Mouse (Mus musculus): ENCODE results near the gene Gja5. TPM values are rescaled to one million over a fixed set of nuclear protein-coding genes. Genes with fewer than 3 reads are reported as not detected.

The Gja5 gene
- polyA plus RNA-seq, 1 experiment from 2014 or later = 48.3 TPM

DNA sequence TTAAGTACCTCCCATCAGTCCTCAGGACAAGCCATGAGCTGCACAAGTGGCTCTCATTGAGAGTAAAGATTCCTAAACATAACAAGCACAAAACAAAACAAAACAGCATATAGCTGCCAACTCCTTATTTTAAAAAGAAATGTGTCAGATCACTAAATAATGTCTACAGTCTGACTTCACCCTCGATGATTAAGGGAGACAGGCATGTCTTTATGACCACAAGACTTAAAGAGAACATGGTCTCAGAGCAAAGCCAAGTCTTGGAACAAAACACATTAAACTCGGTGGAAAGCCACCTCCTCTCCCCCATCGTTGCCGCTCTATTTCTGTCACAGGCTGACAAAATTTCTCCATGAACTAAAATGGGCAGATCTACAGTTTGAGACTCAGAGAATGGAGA, 20.1 kb downstream of the Gja5 start:
- TF ChIP-seq EP300 (IDR thresholded peaks at IDR 0.05) = no peak
- TF ChIP-seq CTCF (IDR thresholded peaks at IDR 0.05) = no peak
- 76% methylated on average over 4 of the region's 4 CpGs for WGBS
- no peak overlapping the region for H3K4me2 ChIP-seq (replicated peaks; ENCODE audit: low read depth, low read length)
- no peaks in the 10 kb centered on the region for H3K36me3 ChIP-seq (ENCODE audit: insufficient read depth, low read length)
- no peak for DNase-seq (ENCODE audit: low spot score)
- H3K4me1 ChIP-seq (ENCODE audit: insufficient read depth, low read depth, low read length) = no peaks in the 10 kb centered on the region
- no peak overlapping the region for H3K9ac ChIP-seq (replicated peaks; ENCODE audit: low read depth)
- H3K9me3 ChIP-seq (ENCODE audit: low read length) = no peaks in the 10 kb centered on the region
- no peak for ATAC-seq
- H3K27me3 ChIP-seq (replicated peaks; ENCODE audit: insufficient read depth, low read length) = no peaks in the 10 kb centered on the region
- H3K27ac ChIP-seq (ENCODE audit: low read length) = no peak overlapping the region
- no peak overlapping the region for H3K4me3 ChIP-seq (ENCODE audit: low read depth, low read length)

DNA sequence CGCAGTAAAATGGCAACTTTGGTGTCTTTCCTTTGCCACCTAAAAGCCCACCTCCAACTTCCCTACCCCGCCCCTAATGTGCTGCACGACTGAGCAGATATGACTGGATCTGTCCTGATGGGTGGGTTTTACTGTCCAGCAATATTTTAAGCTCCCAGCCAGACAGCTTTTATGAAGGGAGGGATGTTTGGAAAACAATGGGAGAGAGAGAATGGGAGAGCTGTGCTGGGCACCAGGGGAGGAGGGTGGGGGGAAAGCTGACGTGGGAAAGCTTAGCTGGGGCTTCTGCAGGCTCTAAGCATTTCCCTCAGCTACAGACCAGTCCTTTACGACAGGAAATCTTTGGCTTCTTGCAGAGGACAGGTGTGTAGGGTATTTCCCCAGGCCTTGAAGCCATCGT, 21.4 kb downstream of the Gja5 start, which contains the start of gene Gja8:
Gene Gja8 (minus strand): TSS at position 101 of the 400 bp plus-strand sequence.
- no peak within 1 kb of the TSS for H3K27ac ChIP-seq (ENCODE audit: low read length)
- no peaks in the 10 kb centered on the region for H3K27me3 ChIP-seq (replicated peaks; ENCODE audit: insufficient read depth, low read length)
- TF ChIP-seq EP300 (IDR thresholded peaks at IDR 0.05) (no peak), CTCF (IDR thresholded peaks at IDR 0.05) (no peak)
- WGBS = 57% methylated on average over 6 of the region's 6 CpGs
- ATAC-seq (no peak), DNase-seq (ENCODE audit: low spot score) (no peak)
- H3K36me3 ChIP-seq (ENCODE audit: insufficient read depth, low read length) = no peaks in the 10 kb centered on the region
- H3K4me2 ChIP-seq (replicated peaks; ENCODE audit: low read depth, low read length) = no peak within 1 kb of the TSS
- no peaks in the 10 kb centered on the region for H3K9me3 ChIP-seq (ENCODE audit: low read length)
- no peak within 1 kb of the TSS for H3K9ac ChIP-seq (replicated peaks; ENCODE audit: low read depth)
- H3K4me1 ChIP-seq (ENCODE audit: insufficient read depth, low read depth, low read length) = no peaks in the 10 kb centered on the region
- no peak within 1 kb of the TSS for H3K4me3 ChIP-seq (ENCODE audit: low read depth, low read length)

DNA sequence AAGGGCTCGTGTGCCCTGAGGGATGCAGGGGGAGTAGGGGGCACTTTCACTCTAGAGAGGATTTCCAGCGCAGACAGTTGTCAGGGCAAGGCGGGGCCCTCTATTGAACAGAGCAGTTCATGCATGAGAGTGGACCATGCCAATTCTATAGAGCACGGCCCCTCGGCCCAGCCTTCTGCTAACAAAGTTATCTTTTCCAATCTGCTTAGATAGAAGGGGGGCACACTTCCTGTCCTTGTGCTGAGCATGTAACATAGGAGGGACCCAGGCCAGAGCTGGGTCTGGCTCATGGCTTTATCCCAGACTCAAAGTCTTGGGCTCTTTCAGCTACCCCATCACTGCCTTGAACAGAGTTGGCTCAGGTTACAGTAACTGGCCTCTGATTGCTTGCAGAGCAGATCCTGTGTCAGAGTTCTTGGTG, 26.8 kb downstream of the Gja5 start:
- DNase-seq (ENCODE audit: low spot score) = no peak
- TF ChIP-seq EP300 (IDR thresholded peaks at IDR 0.05) (no peak), CTCF (IDR thresholded peaks at IDR 0.05) (no peak)

DNA sequence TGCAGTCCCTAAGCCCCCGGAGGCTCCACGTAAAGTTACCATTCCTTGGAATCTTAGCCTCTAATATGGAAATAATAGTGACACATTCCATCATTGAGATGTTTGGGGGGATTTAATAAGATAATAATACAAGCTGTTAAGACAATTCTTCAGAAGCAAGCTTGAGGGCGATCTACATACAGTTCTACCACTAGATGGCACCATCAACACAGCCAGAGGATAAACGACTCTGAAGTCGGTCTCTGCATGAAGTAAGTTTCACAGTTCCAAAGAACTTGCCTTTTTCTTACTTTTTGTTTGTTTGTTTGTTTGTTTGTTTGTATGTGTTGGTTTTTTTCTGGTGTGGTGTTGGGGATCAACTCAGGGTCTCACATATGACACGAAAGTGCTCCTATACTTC, 31.7 kb downstream of the Gja5 start:
- H3K4me1 ChIP-seq (ENCODE audit: insufficient read depth, low read depth, low read length) = no peaks in the 10 kb centered on the region
- 7% methylated on average over 6 of the region's 6 CpGs for WGBS
- TF ChIP-seq CTCF (IDR thresholded peaks at IDR 0.05) (peak; percentile 98), EP300 (IDR thresholded peaks at IDR 0.05) (no peak)
- H3K9ac ChIP-seq (replicated peaks; ENCODE audit: low read depth) = no peak overlapping the region
- no peaks in the 10 kb centered on the region for H3K9me3 ChIP-seq (ENCODE audit: low read length)
- ATAC-seq = no peak
- no peak overlapping the region for H3K4me2 ChIP-seq (replicated peaks; ENCODE audit: low read depth, low read length)
- DNase-seq (ENCODE audit: low spot score) = peak; percentile 87
- H3K27ac ChIP-seq (ENCODE audit: low read length) = no peak overlapping the region
- no peaks in the 10 kb centered on the region for H3K27me3 ChIP-seq (replicated peaks; ENCODE audit: insufficient read depth, low read length)
- no peak overlapping the region for H3K4me3 ChIP-seq (ENCODE audit: low read depth, low read length)
- H3K36me3 ChIP-seq (ENCODE audit: insufficient read depth, low read length) = no peaks in the 10 kb centered on the region

More for the DNA sequence above, 26.8 kb downstream of the Gja5 start:
- Histone ChIP-seq H3K4me3 (ENCODE audit: low read depth, low read length) (no peak overlapping the region), H3K9me3 (ENCODE audit: low read length) (no peaks in the 10 kb centered on the region), H3K27ac (ENCODE audit: low read length) (no peak overlapping the region), H3K9ac (replicated peaks; ENCODE audit: low read depth) (no peak overlapping the region), H3K4me1 (ENCODE audit: insufficient read depth, low read depth, low read length) (no peaks in the 10 kb centered on the region), H3K4me2 (replicated peaks; ENCODE audit: low read depth, low read length) (no peak overlapping the region), H3K27me3 (replicated peaks; ENCODE audit: insufficient read depth, low read length) (no peaks in the 10 kb centered on the region), H3K36me3 (ENCODE audit: insufficient read depth, low read length) (no peaks in the 10 kb centered on the region)
- ATAC-seq = no peak
- 29% methylated on average over 5 of the region's 5 CpGs for WGBS

DNA sequence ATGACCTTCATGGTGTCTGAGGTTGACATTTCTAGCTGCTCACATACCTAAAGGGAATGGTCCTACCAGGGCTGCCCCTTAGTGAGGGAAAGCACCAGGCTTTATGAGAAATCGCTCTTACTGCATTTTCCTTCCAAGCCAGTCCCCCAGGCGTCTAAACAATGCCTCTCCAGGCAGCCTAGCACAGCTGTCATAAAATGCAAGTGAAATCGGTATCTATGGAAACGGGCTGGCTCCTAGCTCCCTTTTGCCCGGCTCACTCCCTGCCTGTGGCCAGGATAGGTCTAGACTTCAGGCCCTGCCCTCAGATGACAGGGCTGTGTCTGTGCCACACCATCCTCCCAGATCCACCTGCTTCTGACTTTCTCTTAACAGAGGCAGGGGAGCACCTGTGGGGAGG, 33.1 kb downstream of the Gja5 start:
- DNase-seq (ENCODE audit: low spot score) (no peak), ATAC-seq (no peak)
- Histone ChIP-seq H3K27ac (ENCODE audit: low read length) (no peak overlapping the region), H3K36me3 (ENCODE audit: insufficient read depth, low read length) (no peaks in the 10 kb centered on the region), H3K9me3 (ENCODE audit: low read length) (no peaks in the 10 kb centered on the region), H3K4me1 (ENCODE audit: insufficient read depth, low read depth, low read length) (no peaks in the 10 kb centered on the region), H3K27me3 (replicated peaks; ENCODE audit: insufficient read depth, low read length) (no peaks in the 10 kb centered on the region), H3K4me2 (replicated peaks; ENCODE audit: low read depth, low read length) (no peak overlapping the region), H3K9ac (replicated peaks; ENCODE audit: low read depth) (no peak overlapping the region), H3K4me3 (ENCODE audit: low read depth, low read length) (no peak overlapping the region)
- 28% methylated on average over 5 of the region's 5 CpGs for WGBS
- TF ChIP-seq EP300 (IDR thresholded peaks at IDR 0.05) = no peak
- no peak for TF ChIP-seq CTCF (IDR thresholded peaks at IDR 0.05)

DNA sequence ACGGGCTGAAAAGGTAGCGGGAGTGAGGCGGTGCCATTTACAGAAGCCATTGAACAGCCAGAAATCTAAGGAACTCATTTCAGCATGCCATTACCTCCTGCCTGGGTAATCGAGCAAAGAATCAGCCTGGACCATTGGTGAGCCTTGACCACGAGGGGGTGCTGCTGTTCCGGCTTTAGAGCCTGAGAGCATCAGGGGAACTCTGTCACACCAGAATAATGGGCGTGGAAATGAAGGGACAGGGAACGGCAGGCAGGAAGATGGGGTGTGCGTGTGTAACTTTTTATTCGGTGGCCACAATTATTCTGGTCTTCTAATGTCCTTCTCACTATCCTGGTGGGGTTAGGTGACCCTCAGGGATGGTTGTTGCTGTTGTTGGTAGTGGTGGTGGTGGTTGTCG, 34.2 kb downstream of the Gja5 start:
- TF ChIP-seq EP300 (IDR thresholded peaks at IDR 0.05) = no peak
- peak; percentile 98 for TF ChIP-seq CTCF (IDR thresholded peaks at IDR 0.05)
- H3K4me2 ChIP-seq (replicated peaks; ENCODE audit: low read depth, low read length) = no peak overlapping the region
- ATAC-seq = peak; percentile 84

DNA sequence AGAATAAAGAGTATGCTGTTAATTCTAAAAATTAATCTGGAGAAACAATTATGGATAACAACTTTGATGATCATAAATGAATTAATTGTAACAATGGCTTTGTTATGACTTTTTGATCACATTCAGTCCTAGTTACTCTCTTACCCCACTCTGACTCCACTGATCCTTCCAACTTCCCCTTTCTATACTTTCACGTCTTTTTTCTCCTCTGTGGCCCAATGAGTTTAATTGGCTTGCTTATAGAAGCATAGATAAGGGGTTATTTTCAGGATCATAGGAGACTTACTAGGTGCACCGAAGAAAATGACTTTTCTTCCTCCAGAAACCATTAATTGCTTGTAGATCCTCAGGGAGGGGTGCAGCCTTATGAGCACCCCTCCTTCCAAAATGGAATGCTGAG, 38.2 kb downstream of the Gja5 start:
- 91% methylated on average over 2 of the region's 2 CpGs for WGBS
- H3K4me2 ChIP-seq (replicated peaks; ENCODE audit: low read depth, low read length) = no peak overlapping the region
- H3K9me3 ChIP-seq (ENCODE audit: low read length) = no peaks in the 10 kb centered on the region
- no peak overlapping the region for H3K27ac ChIP-seq (ENCODE audit: low read length)
- H3K36me3 ChIP-seq (ENCODE audit: insufficient read depth, low read length) = no peaks in the 10 kb centered on the region
- TF ChIP-seq CTCF (IDR thresholded peaks at IDR 0.05) = no peak
- TF ChIP-seq EP300 (IDR thresholded peaks at IDR 0.05) = no peak
- DNase-seq (ENCODE audit: low spot score) = no peak
- H3K27me3 ChIP-seq (replicated peaks; ENCODE audit: insufficient read depth, low read length) = no peaks in the 10 kb centered on the region
- H3K9ac ChIP-seq (replicated peaks; ENCODE audit: low read depth) = no peak overlapping the region
- H3K4me3 ChIP-seq (ENCODE audit: low read depth, low read length) = no peak overlapping the region
- H3K4me1 ChIP-seq (ENCODE audit: insufficient read depth, low read depth, low read length) = no peaks in the 10 kb centered on the region
- no peak for ATAC-seq

More for the DNA sequence above, 34.2 kb downstream of the Gja5 start:
- no peak overlapping the region for H3K4me3 ChIP-seq (ENCODE audit: low read depth, low read length)
- DNase-seq (ENCODE audit: low spot score) = peak; percentile 94
- 6% methylated on average over 11 of the region's 11 CpGs for WGBS
- H3K9me3 ChIP-seq (ENCODE audit: low read length) = no peaks in the 10 kb centered on the region
- no peaks in the 10 kb centered on the region for H3K4me1 ChIP-seq (ENCODE audit: insufficient read depth, low read depth, low read length)
- H3K36me3 ChIP-seq (ENCODE audit: insufficient read depth, low read length) = no peaks in the 10 kb centered on the region
- no peak overlapping the region for H3K27ac ChIP-seq (ENCODE audit: low read length)
- H3K27me3 ChIP-seq (replicated peaks; ENCODE audit: insufficient read depth, low read length) = no peaks in the 10 kb centered on the region
- no peak overlapping the region for H3K9ac ChIP-seq (replicated peaks; ENCODE audit: low read depth)
